Mouse (Mus musculus): Measurements from ENCODE around the gene Ptpre. TPM values are rescaled to one million over a fixed set of nuclear protein-coding genes. Genes with fewer than 3 reads are reported as not detected.
"Not testable (repeated sequence)": the region's sequence is repeated elsewhere in the genome, so short reads cannot be mapped to it uniquely, and the experiment has no call there.

Ptpre gene
- polyA plus RNA-seq, 1 experiment from 2014 or later, result 0.56 TPM

GRCm38 (mm10) chr7:135668852-135669739, 131.8 kb downstream of the Ptpre start:
- Histone ChIP-seq H3K9me3 (replicated peaks) (no peaks in the 10 kb centered on the region), H3K27me3 (ENCODE audit: low read depth, poor library complexity, severe bottlenecking) (no peaks in the 10 kb centered on the region), H3K4me1 (0 out of 2 replicates have a peak, but pooled peaks cover 5% of the 10 kb centered on the region), H3K36me3 (no peaks in the 10 kb centered on the region), H3K4me3 (no peak overlapping the region), H3K27ac (replicated peaks) (no peak overlapping the region)
- WGBS, result 43% methylated on average over 16 of the region's 16 CpGs
- peak; percentile 57 for DNase-seq (ENCODE audit: low spot score)

- H3K4me3 ChIP-seq, result no peak overlapping the region
- WGBS, result 84% methylated on average over 3 of the region's 3 CpGs
- no peaks in the 10 kb centered on the region for H3K9me3 ChIP-seq (replicated peaks)
- H3K36me3 ChIP-seq, result no peaks in the 10 kb centered on the region
- no peaks in the 10 kb centered on the region for H3K4me1 ChIP-seq
- H3K27me3 ChIP-seq (ENCODE audit: low read depth, poor library complexity, severe bottlenecking), result no peaks in the 10 kb centered on the region
- no peak overlapping the region for H3K27ac ChIP-seq (replicated peaks)
- no peak for DNase-seq (ENCODE audit: low spot score)
Observed at GRCm38 (mm10) chr7:135673576-135673975, 136.3 kb downstream of the Ptpre start.

- no peaks in the 10 kb centered on the region for H3K27me3 ChIP-seq (ENCODE audit: low read depth, poor library complexity, severe bottlenecking)
- 88% methylated on average over 8 of the region's 8 CpGs for WGBS
Observed at GRCm38 (mm10) chr7:135676722-135677121, 139.4 kb downstream of the Ptpre start.

GRCm38 (mm10) chr7:135680334-135680733, 143.1 kb downstream of the Ptpre start:
- peak; percentile 31 for DNase-seq (ENCODE audit: low spot score)
- 0 out of 2 replicates have a peak, but pooled peaks cover 2% of the 10 kb centered on the region for H3K4me1 ChIP-seq
- H3K36me3 ChIP-seq, result peaks cover 5% of the 10 kb centered on the region
- H3K4me3 ChIP-seq, result no peak overlapping the region
- H3K9me3 ChIP-seq (replicated peaks), result no peaks in the 10 kb centered on the region
- H3K27ac ChIP-seq (replicated peaks), result no peak overlapping the region
- 76% methylated on average over 5 of the region's 5 CpGs for WGBS
- no peaks in the 10 kb centered on the region for H3K27me3 ChIP-seq (ENCODE audit: low read depth, poor library complexity, severe bottlenecking)

More at GRCm38 (mm10) chr7:135676722-135677121, 139.4 kb downstream of the Ptpre start:
- H3K9me3 ChIP-seq (replicated peaks), result no peaks in the 10 kb centered on the region
- no peak overlapping the region for H3K4me3 ChIP-seq
- H3K36me3 ChIP-seq, result no peaks in the 10 kb centered on the region
- no peak for DNase-seq (ENCODE audit: low spot score)
- 0 out of 2 replicates have a peak, but pooled peaks cover 2% of the 10 kb centered on the region for H3K4me1 ChIP-seq
- H3K27ac ChIP-seq (replicated peaks), result no peak overlapping the region

GRCm38 (mm10) chr7:135684098-135684497, 146.8 kb downstream of the Ptpre start:
- not testable (repeated sequence) for H3K27ac ChIP-seq (replicated peaks); DNase-seq (ENCODE audit: low spot score); H3K9me3 ChIP-seq (replicated peaks); H3K4me3 ChIP-seq; H3K27me3 ChIP-seq (ENCODE audit: low read depth, poor library complexity, severe bottlenecking); H3K4me1 ChIP-seq
- 87% methylated on average over 4 of the region's 4 CpGs for whole genome bisulfite sequencing
- H3K36me3 ChIP-seq, result peaks cover 43% of the 10 kb centered on the region

- Histone ChIP-seq H3K27me3 (ENCODE audit: low read depth, poor library complexity, severe bottlenecking) (no peaks in the 10 kb centered on the region), H3K4me3 (no peak overlapping the region), H3K4me1 (0 out of 2 replicates have a peak, but pooled peaks cover 2% of the 10 kb centered on the region), H3K27ac (replicated peaks) (no peak overlapping the region), H3K36me3 (peaks cover 51% of the 10 kb centered on the region), H3K9me3 (replicated peaks) (no peaks in the 10 kb centered on the region)
- no peak for DNase-seq (ENCODE audit: low spot score)
- WGBS, result 89% methylated on average over 7 of the region's 7 CpGs
Observed at GRCm38 (mm10) chr7:135684938-135685337, 147.7 kb downstream of the Ptpre start.

GRCm38 (mm10) chr7:135689396-135689795, 152.1 kb downstream of the Ptpre start:
- Histone ChIP-seq H3K9me3 (replicated peaks) (no peaks in the 10 kb centered on the region), H3K4me3 (no peak overlapping the region), H3K27me3 (ENCODE audit: low read depth, poor library complexity, severe bottlenecking) (no peaks in the 10 kb centered on the region), H3K4me1 (no peaks in the 10 kb centered on the region), H3K27ac (replicated peaks) (no peak overlapping the region), H3K36me3 (peaks cover 96% of the 10 kb centered on the region)
- WGBS, result 96% methylated on average over 7 of the region's 7 CpGs
- DNase-seq (ENCODE audit: low spot score), result no peak

- Histone ChIP-seq H3K36me3 (peaks cover 100% of the 10 kb centered on the region), H3K9me3 (replicated peaks) (no peaks in the 10 kb centered on the region), H3K4me1 (no peaks in the 10 kb centered on the region), H3K4me3 (no peak overlapping the region), H3K27me3 (ENCODE audit: low read depth, poor library complexity, severe bottlenecking) (no peaks in the 10 kb centered on the region), H3K27ac (replicated peaks) (no peak overlapping the region)
- no peak for DNase-seq (ENCODE audit: low spot score)
- 96% methylated on average over 5 of the region's 5 CpGs for WGBS
Observed at GRCm38 (mm10) chr7:135691941-135692340, 154.7 kb downstream of the Ptpre start.

- Histone ChIP-seq H3K27ac (replicated peaks) (no peak overlapping the region), H3K36me3 (peaks cover 100% of the 10 kb centered on the region), H3K4me1 (no peaks in the 10 kb centered on the region), H3K9me3 (replicated peaks) (no peaks in the 10 kb centered on the region), H3K27me3 (ENCODE audit: low read depth, poor library complexity, severe bottlenecking) (no peaks in the 10 kb centered on the region), H3K4me3 (no peak overlapping the region)
- DNase-seq (ENCODE audit: low spot score), result no peak
- WGBS, result 95% methylated on average over 4 of the region's 4 CpGs
Observed at GRCm38 (mm10) chr7:135694130-135694529, 156.8 kb downstream of the Ptpre start.

- Histone ChIP-seq H3K4me1 (no peaks in the 10 kb centered on the region), H3K4me3 (no peak overlapping the region), H3K27ac (replicated peaks) (no peak overlapping the region), H3K36me3 (peaks cover 100% of the 10 kb centered on the region), H3K27me3 (ENCODE audit: low read depth, poor library complexity, severe bottlenecking) (no peaks in the 10 kb centered on the region), H3K9me3 (replicated peaks) (no peaks in the 10 kb centered on the region)
- DNase-seq (ENCODE audit: low spot score), result no peak
- WGBS, result 93% methylated on average over 5 of the region's 5 CpGs
Observed at GRCm38 (mm10) chr7:135694796-135695195, 157.5 kb downstream of the Ptpre start.

GRCm38 (mm10) chr7:135696127-135696526, 158.8 kb downstream of the Ptpre start:
- 90% methylated on average over 4 of the region's 4 CpGs for WGBS
- DNase-seq (ENCODE audit: low spot score), result no peak
- Histone ChIP-seq H3K4me1 (no peaks in the 10 kb centered on the region), H3K36me3 (peaks cover 100% of the 10 kb centered on the region), H3K9me3 (replicated peaks) (no peaks in the 10 kb centered on the region), H3K27me3 (ENCODE audit: low read depth, poor library complexity, severe bottlenecking) (no peaks in the 10 kb centered on the region), H3K4me3 (no peak overlapping the region), H3K27ac (replicated peaks) (no peak overlapping the region)

GRCm38 (mm10) chr7:135697021-135697740, 159.9 kb downstream of the Ptpre start:
- 95% methylated on average over 5 of the region's 5 CpGs for WGBS
- H3K36me3 ChIP-seq, result peaks cover 100% of the 10 kb centered on the region
- H3K27me3 ChIP-seq (ENCODE audit: low read depth, poor library complexity, severe bottlenecking); H3K27ac ChIP-seq (replicated peaks); H3K9me3 ChIP-seq (replicated peaks); H3K4me1 ChIP-seq; DNase-seq (ENCODE audit: low spot score); H3K4me3 ChIP-seq: not testable (repeated sequence)

- H3K27me3 ChIP-seq (ENCODE audit: low read depth, poor library complexity, severe bottlenecking), result no peaks in the 10 kb centered on the region
- H3K9me3 ChIP-seq (replicated peaks), result no peaks in the 10 kb centered on the region
- no peak for DNase-seq (ENCODE audit: low spot score)
- H3K4me3 ChIP-seq, result no peak overlapping the region
- H3K36me3 ChIP-seq, result peaks cover 100% of the 10 kb centered on the region
- no peak overlapping the region for H3K27ac ChIP-seq (replicated peaks)
- H3K4me1 ChIP-seq, result no peaks in the 10 kb centered on the region
- 95% methylated on average over 2 of the region's 2 CpGs for WGBS
Observed at GRCm38 (mm10) chr7:135698362-135698761, 161.1 kb downstream of the Ptpre start.

All from midbrain, embryonic 10.5 days (tissue).